Mouse (Mus musculus) MEL-GATA-1-ER (cell line): ENCODE measurements around the gene Adamts6.

Source experiments
- DNase-seq: peaks from one replicate; pipeline ENCODE4 v3.0.0-alpha.2; 2012; ENCODE audit warnings: low read depth; ENCODE audit errors: extremely low read depth

Gene Adamts6

DNA sequence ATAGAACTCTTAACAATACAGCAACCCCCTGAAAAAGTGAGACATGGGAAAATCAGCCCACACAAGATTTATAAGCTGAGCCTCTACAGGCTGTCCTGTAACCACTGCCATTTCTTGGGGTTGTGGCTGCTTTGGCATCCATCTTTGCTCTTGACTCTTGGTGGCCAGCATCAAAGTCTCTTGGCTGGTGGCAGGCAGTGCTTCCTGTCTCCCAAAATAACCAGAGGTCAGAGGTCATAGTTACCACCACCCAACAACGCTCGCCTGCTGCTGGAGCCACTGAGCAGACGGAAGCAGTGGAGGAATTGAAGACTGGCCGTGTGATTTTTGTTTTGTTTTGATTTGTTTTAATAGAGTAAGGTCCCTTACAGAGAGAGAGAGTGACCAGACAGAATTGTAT lies 228.5 kb downstream of the Adamts6 start:
- no peak for DNase-seq

- DNase-seq = no peak
Measured at GRCm38 (mm10) chr13:104516766-104517364, 229.2 kb downstream of the Adamts6 start.

GRCm38 (mm10) chr13:104517638-104518311 lies 230.1 kb downstream of the Adamts6 start:
- DNase-seq = no peak

DNA sequence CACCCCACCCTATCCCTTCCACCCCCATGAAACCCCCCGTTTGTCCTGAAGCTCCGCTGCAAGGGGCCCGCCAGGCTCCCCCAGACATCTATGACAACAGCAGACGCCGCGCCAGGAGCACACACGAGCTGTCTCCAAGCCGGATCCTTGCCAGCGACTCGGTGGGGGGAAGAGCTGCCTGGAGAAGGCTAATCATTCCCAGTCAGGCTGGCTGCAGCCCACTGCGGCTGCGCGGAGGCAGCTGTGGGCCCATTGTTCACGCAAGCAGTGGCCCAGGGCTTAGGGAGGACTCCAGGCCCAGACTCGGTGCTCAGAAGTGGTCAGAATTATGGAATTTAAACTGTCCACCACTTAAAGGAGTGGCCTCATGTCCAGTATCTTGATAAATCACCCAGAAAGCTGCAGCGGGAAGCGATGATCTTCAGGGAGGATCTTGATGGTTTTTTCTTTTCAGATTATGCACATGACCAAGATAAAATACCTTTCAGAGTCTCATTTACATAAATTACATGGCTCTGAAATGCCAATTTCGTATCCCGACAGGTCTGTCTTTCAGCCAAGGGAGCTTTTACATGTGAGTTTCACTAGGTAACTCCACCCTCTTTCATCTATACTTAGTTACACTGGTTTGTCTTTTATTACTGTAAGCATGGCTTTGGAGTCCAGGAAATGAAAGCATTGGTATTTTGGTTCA lies 230.8 kb downstream of the Adamts6 start:
- DNase-seq = no peak

DNA sequence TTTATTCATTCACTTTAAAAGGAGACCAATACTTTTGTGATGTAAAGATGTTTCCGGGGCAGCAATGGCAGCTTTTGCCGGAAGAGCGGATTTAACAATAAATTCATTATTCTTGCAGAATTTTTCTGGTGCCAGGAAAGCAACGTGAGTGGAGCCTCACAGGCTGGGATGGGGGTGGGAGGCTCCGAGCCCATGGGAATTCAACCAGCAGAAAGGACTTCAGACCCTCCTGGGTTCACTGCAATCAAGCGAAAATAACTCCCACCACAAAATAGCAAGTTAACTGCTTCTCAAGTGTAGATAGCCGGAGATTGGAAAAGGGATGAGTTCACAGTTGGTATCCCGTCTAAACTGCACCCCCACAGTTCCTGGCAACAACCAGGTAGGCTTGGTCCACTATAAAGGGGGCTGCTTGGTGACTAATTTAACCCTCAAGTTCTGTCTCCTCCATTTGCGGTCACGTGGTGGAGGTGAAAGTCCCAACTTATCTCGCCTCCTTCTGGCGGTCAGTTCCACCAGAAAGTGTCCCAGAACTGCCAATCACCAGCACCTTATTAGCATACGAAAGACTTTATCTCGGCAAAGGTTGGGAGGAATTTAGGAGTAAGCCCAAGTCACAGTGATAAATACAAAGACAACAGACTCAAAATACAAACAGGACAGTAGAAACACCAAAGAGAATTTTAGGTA lies 231.5 kb downstream of the Adamts6 start:
- no peak for DNase-seq

- no peak for DNase-seq
Measured at GRCm38 (mm10) chr13:104519981-104520380, 232.3 kb downstream of the Adamts6 start.

DNA sequence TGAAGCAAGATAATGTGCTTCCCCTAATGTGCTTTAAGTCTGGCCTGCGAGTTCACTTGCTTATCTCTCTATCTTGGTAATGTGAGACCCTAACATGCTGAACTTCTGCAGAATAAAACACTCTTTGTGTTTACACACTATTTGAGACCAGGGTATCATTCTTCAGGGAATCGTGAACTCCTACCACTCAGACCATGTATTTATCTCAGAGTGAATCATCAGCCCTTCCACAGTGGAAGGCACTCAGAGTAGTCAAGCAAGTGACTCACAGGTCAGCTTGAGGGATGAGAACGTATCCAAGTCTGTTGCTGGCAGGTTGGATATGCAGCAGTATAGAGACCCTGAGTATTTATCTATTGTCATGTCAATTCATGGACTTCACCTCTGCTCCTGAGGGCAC lies 232.8 kb downstream of the Adamts6 start:
- DNase-seq = no peak

GRCm38 (mm10) chr13:104521532-104521931 lies 233.9 kb downstream of the Adamts6 start:
- DNase-seq = no peak

- DNase-seq = no peak
Measured at GRCm38 (mm10) chr13:104525656-104526055, 238.0 kb downstream of the Adamts6 start.

- DNase-seq = no peak
Measured at GRCm38 (mm10) chr13:104529238-104529637, 241.6 kb downstream of the Adamts6 start.

DNA sequence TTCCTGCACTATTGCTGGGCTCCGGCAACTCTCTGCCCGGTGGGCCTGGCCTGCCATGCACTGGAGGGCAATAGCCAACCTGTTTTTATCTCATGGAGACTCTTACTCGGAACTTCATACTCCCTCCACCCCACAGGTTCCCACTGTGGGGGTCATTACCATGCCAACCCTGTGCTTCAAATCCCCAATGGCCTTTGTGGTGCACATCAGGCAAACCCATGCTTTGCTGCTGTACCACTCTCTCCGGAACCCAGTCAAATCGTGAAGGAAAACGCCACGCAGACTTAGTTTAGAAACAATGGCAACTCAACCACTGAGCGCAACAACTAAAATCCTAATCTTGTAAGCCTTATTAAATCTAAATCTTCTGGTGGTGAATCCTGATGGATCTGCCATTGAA lies 244.2 kb downstream of the Adamts6 start:
- no peak for DNase-seq

GRCm38 (mm10) chr13:104532723-104533122 lies 245.1 kb downstream of the Adamts6 start:
- no peak for DNase-seq

DNA sequence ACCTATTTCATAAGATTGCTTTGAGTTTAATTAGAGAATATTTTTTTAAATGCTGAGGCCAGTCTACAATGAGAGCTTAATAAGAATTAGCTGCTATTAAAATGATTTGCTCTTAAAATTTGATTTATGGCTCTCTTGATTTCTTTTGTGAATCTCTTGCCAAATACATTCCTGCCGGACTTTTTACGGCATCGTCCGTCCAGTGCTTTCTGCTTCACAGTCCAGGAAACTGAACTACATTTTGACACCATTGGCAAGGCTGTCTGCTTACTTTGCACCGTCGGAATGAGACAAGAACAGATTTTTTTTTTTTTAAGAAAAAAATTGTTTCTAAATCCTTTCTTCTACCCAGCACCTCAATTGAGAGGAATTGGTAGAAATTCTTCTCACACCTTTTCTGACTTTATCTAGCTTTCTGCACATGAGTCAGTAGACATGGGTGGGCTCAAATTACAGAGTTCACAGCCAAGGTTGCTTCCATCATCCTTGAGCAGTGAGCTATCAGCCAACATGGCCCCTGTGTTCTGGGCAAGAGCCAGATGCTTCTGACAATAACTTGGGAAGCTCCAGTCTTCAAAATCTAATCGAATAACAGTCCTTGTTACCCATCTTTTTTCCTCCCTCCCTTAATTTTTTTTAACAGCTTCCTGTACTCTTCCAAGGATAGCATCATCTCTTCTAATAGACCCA lies 246.3 kb downstream of the Adamts6 start:
- no peak for DNase-seq

DNA sequence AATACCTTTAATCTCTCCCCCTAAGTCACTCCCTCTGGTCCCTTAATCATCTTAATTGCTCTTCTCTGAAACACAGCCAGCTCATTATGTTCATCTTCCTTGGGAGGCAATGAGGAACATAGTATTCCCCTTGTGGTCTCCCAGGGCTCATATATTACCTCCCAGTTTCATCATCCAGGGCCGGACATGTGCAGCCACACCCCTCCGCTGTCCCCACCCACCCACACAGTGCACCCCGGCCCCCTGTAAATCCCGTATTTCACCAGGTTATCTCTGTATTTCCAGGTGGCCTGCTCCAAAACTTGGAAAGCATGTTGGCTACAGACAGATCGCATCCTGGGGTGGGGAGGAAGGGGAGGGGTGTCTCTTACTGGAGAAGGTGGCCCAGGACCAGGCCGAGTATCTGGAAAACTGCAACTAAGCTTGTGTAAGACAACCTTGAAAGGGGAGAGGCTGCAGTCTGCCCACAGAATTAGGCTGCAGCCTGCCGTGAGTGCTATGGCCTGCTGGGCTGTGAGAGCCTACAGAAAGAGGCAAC lies 253.3 kb downstream of the Adamts6 start:
- DNase-seq = no peak

GRCm38 (mm10) chr13:104542123-104542758 lies 254.6 kb downstream of the Adamts6 start:
- no peak for DNase-seq

GRCm38 (mm10) chr13:104542759-104543141 lies 255.1 kb downstream of the Adamts6 start:
- no peak for DNase-seq
